Mouse (Mus musculus): ENCODE measurements around the gene Ilkap.
A peak's percentile ranks its signal among the peaks of the same experiment; 100 is the strongest.

Gene Ilkap

GRCm38 (mm10) chr1:91398260-91399062 lies at the start of gene Ilkap:
Gene Ilkap (minus strand): TSS chr1:91398815.
- peak; percentile 84 for DNase-seq

GRCm38 (mm10) chr1:91446511-91446910 lies 47.9 kb upstream of the Ilkap start:
- no peak for DNase-seq

DNA sequence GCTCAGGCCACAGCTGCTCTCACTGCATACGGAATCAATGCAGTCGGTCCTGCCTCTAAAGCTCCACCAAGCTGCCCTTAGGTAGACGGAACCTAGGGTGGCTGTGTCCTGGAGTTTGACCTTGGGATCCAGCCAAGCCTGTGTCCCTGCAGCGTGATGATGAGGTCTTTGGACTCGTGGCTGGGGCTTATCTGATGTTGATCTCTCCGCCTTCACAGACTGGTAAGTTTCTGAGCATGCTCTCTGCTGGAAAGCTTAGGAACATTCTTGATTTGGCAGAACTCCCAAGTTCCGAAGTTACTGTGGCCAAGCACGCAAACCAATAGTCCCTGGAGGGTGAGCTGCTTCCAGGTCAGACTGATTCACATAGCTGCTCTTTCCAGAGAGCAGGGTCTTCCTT lies 47.4 kb upstream of the Ilkap start:
- no peak for DNase-seq

DNA sequence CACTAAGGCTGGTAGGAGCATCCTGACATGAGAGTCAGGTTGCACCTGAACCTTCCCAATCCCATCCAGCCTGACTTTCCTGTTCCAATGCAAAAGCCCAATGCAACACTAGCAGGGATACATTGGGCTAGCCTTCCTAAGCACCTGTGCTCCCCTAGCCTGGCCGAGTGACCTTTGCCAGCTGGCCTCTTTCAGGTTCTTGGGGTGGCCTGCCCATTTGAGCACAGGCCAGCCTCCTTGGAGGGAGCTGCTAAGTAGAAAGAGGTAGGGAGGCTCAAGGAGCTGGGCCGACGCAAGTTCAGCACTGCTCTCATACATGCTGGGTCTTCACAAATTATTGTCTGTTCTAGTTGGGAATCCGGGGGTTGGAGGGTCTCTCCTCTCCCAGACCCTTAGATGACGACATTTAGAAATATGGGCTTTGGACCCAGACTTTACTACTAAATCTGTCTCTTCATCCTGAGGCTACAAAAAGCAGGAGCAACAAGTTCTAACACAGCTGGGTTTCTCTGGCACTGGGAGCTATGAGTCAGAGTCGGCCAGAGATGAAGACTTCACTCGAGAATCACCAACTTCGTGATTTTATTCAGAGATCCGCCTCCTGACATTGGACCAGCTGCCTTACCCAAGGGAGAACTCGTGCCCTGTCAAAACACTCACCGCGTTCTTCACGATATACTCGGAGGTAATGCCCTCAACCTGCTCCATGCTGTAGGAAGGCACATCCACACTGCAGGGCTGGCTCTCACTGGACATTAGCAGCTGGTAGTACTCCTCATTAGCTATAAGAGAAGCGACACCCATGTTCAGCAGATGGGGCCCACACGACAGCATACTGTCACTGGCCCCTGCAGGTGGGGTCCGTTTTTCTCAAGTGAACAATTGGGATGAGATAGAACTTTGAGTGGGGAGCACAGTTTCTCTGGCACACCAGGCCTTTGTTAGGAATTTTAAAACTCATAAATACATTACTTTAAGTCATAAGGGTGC lies 46.5 kb upstream of the Ilkap start:
- no peak for DNase-seq

DNA sequence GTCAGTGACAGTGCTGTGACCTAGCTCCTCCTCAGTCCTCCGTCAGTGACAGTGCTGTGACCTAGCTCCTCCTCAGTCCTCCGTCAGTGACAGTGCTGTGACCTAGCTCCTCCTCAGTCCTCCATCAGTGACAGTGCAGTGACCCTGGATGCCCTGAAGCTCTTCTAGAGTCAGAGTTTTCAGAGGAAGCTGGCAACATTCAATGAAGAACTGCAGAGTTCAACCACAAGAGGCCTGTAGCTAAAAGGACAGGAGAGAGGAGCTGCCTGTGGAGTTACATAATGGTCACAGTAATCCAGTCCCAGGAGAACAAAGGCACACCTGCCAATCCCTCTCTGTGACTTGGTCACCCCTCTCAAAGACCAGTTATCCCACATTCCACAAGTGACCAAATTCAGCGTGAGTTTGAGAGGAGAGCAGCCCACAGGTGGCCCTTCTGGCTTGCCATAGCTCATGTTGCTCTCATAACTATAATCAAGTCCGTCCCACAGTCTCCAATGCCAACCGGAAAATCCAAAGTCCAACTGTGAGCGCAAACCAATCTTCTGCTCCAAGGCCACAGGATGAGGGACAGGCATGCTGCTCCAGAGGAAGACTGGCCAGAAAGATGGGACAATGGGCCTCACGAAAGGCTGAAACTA lies 43.9 kb upstream of the Ilkap start:
- no peak for DNase-seq

DNA sequence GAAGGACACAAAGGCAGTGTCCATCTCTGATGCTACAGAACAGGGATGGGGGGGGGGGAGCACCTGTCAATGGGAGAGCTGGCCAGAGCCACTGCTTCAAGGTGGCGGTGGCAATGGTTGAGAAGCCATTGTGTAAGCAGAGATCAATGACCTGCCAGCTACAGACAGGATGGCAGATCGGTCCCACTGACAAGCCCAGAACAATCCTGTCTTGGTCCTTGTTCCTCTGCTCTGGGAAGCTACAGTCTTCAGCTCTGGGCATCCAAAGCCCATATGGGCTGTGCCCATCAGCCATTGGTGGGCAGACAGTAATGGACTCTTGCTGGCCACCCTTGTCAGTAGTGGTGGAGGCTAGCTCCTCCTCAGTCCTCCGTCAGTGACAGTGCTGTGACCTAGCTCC lies 43.2 kb upstream of the Ilkap start:
- DNase-seq, result no peak

DNA sequence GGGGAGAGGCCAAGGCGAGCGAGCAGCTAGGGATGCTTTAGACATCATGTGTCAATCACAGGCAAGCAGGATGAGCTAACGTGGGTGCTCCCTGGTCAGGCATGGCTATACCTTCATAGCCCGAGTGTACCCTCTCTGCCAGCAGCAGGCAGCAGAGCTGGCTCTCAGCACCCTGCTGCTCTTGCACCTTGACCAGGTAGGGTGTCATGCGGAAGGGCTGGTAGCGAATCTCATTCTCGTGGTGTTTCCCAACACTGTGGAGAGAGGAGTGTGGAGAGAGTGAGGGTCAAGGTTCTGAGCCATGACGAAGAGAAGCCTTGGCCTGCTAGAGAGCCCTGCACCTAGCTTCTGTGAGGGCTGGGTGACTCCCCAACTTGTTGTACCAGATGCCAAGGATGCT lies 41.2 kb upstream of the Ilkap start:
- no peak for DNase-seq

GRCm38 (mm10) chr1:91437573-91437972 lies 39.0 kb upstream of the Ilkap start:
- no peak for DNase-seq

DNA sequence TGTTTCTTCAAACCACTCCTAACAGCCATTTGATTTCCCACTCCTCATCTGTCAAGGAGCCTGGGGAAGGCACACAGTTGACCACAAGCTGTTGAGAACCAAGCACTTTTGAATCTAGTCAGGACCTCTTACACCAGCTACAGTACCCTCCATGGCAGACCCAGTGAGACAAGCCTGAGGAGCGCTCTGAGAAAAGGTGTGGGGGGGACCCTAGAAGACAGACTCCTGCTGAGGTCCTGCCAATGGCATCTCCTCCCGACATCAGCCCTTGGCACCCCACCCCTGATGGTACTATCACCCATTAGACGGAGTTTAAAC lies 38.4 kb upstream of the Ilkap start:
- DNase-seq, result no peak

- DNase-seq, result no peak
Measured at GRCm38 (mm10) chr1:91436380-91437082, 37.9 kb upstream of the Ilkap start.

DNA sequence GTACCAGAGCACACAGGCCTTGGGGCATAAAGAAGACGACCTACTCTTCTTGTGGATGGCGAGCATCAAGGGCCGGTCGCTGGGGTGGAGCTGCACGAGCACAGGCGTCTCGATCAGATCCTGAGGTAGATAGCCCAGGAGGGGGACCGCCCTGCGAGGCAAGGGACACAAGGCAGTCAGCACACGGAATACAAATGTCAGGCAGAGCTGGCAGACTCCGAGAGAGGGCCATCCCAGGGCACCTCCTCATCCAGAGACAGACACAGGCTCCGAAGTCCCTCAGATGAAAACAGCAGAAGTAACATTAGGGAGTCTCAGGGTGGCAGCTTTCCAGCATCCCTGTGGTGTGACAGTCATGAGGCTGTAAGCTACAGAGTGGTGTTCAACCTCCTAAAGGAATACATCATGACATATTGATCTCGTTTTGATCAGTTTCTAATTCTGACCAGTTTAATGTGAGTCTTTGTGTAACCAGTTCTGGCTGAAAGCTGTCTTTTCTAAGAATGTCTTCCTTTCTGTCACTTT lies 37.1 kb upstream of the Ilkap start:
- DNase-seq, result no peak

DNA sequence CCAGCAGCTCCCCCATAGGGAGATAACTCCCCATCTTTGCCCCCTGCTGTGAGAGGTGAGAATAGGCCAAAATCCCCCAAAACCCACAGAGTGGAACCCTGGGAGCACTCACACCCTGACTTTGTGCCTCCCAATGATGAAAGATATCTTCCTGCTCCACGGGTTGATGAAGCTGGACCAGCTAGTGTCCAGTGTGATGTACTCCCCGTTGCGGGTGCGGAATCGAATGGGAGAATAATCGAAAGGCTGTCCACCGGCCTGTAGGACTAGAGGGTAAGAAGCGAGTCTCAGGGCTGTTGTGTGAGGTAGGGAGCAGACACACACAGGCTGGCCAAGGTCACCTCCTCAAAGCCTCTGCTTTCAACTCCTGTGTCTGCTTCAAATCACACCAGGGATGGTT lies 36.3 kb upstream of the Ilkap start:
- DNase-seq, result no peak

- DNase-seq, result no peak
Measured at GRCm38 (mm10) chr1:91430761-91431160, 32.1 kb upstream of the Ilkap start.

GRCm38 (mm10) chr1:91429212-91429611 lies 30.6 kb upstream of the Ilkap start:
- DNase-seq, result no peak

DNA sequence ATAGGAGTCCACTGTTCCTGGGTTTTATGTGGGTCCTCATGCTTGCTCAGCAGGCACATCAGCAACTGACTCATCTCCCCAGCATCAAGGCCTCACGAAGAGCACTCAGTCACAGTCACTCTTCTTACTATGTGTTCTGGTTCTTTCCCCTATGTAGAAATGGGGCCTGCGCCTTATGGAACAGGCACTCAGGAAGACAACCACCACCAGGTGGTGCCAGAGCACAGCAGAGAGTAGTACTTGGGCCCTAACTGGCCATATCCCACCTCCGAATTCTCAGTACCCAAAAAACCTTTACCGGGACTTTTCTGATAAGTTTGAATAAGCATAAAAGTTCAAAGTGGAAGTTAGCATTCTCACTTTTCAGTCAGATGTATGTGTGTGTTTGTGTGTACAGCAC lies 30.0 kb upstream of the Ilkap start:
- peak; percentile 86 for DNase-seq

DNA sequence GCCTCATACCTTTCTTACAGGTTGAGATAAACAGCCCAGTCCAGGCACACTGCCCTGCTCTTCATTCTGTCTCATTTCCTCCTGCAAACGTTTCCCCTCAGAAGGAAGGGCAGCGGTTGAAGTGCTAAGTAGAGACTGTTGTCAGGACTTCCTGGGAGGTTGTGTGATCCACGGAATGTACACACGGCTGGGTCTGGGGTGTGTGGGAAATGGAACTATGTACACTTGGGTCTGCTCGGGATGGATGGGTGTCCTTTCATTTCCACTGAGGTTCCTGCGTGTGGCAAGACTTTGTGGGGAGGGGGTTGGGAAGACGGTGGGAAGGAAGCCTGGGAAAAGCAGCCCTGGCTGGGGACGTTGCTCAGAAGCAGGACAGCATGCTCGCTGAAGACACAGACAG lies 27.8 kb upstream of the Ilkap start:
- no peak for DNase-seq

- no peak for DNase-seq
Measured at GRCm38 (mm10) chr1:91420601-91421065, 22.0 kb upstream of the Ilkap start.

DNA sequence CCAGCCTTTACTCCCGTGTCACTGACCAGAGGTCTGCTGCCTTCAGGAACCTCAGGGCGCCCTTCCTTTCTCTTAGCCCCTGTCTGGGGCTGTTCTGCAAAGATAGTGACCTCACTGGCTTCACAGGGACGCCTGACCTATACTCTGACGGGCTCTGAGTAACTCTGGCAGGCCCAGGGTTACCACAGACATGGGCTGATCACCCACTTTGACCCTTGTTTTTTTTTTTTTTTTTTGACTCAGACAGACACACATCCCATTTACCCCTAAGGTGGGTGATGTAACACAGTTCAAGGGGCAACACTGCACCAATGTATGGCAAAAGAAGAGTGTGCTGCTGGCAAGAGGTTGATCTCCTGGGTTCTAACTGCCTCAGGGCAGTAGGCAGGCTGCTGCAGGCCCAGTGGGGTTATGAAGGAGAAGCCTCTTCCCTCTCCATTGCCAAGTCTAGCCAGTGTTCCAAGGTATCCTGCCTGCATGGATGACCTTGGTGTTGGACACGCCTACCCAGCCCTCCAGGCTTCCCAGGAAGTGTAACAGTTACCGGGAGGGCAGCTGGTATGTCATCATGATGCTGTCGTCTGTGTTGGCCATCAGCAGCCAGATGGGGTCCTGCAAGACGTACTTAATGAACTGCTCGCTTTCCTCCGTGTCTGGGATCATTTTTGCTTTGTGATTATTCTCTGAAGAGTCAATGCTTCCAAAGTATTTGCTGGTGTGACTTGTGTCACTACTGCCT lies 21.4 kb upstream of the Ilkap start:
- no peak for DNase-seq

DNA sequence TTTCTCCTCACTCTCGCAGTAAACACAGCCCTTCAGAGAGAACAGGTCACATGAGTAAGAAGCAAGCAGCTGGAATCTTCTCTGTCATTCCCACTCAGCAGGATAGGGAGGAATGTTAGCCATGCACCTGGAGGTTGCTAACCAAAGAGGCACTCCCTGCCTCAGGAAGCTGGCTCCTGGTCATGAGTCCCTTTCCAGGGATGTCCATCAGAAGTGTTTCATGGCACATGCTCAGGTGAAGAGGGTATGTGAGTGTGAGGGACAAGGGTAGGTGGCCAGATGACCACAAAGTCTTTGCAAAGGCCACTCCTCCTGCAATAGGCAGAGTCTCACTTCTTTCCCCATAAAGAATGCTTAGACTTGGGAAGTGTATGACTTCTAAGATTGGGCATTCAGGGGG lies 19.4 kb upstream of the Ilkap start:
- DNase-seq, result no peak

GRCm38 (mm10) chr1:91415311-91415710 lies 16.7 kb upstream of the Ilkap start:
- no peak for DNase-seq

DNA sequence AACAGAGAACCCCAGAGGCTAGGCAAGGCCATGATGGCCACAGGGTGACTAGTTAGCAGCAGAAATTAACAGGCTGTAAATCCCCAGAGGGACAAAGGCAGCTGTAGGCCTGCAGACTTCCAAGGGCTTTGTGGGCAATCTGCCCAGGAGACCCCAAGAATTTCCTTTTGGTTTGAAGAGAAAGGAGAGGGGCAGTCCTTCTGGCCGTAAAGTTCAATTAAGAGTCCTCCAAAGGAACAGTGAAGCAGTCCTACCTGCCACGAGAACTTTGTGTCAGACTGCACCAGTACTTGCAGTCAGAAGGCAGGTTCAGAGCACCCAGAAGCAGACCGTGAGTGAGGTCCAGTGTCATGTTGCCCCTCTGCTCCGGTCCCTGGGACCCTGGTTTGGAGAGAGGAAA lies 16.3 kb upstream of the Ilkap start:
- DNase-seq, result no peak

Data from thymus, postnatal 14 days (tissue).